Mouse (Mus musculus) E14TG2a.4 (cell line): ENCODE data around the gene Ccdc92.

Experiments used
- CTCF ChIP-seq: conservative IDR thresholded peaks from 2 replicates; pipeline ENCODE4 v1.5.1; 2014; ENCODE audit warnings: low read length
- NANOG ChIP-seq: IDR thresholded peaks from 2 replicates; pipeline ENCODE4 v1.6.1; 2014; ENCODE audit warnings: borderline replicate concordance, low read length, mixed read lengths
- POU5F1 ChIP-seq: IDR thresholded peaks from 2 replicates; pipeline ENCODE4 v1.6.1; 2014; ENCODE audit warnings: low read length, borderline replicate concordance

DNA sequence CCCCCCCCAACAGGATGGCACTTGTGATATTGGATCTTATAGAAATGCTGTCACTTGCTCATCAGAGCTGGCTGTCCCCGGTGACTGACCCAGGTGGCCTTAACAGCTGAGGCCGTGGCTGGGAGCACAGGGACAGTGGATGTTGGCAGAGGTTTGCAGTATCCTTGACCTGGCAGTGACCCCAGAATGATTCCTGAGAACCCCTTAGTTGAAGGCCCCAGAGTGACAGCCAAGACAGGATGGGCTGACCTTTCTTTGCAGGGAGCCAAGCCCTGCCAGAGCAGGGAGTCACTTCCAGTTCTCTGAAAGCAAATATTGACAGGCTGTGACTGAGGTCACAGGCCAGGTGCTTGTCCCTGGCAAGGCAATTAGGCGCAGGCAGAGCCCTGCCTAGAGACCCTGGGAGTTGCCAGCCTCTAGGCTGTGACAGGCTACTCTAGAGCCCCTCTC, 29.7 kb upstream of the Ccdc92 start:
- no peak for TF ChIP-seq CTCF
- no peak for TF ChIP-seq POU5F1
- no peak for TF ChIP-seq NANOG
